Mouse (Mus musculus) erythroblast, embryonic 14.5 days (primary cell): ENCODE measurements at regions not wholly inside any gene's neighbourhood (a gene's known extent, or its start where the extent isn't known, plus 50 kb on each side); places are given as distances from the start of the nearest gene placed in this dataset.

ENCODE experiments used
- GATA1 ChIP-seq: IDR thresholded peaks from 2 replicates; pipeline ENCODE4 v1.6.1; 2012; ENCODE audit warnings: low read length, inconsistent platforms, mixed read lengths
- TAL1 ChIP-seq: IDR thresholded peaks from 3 replicates; pipeline ENCODE4 v1.6.1; 2012; ENCODE audit warnings: low read length, inconsistent platforms, mixed read lengths

GRCm38 (mm10) chr12:79986241-79986976 lies 126.4 kb downstream of the Zfp36l1 start:
- TF ChIP-seq GATA1 (no peak), TAL1 (no peak)
